Mouse (Mus musculus) embryo, embryonic 9.5 days (tissue): Measurements from ENCODE around the gene Jazf1.

Experiments used
- DNase-seq: peaks from one replicate; pipeline ENCODE4 v3.0.0-alpha.2; 2017; ENCODE audit errors: extremely low spot score

Jazf1 gene

GRCm38 (mm10) chr6:52956131-52956530, 112.3 kb downstream of the Jazf1 start:
- no peak for DNase-seq

GRCm38 (mm10) chr6:52955304-52955703, 113.1 kb downstream of the Jazf1 start:
- DNase-seq, result no peak

- no peak for DNase-seq
These were observed 113.6 kb downstream of the Jazf1 start for GRCm38 (mm10) chr6:52954861-52955260.

- no peak for DNase-seq
These were observed 114.0 kb downstream of the Jazf1 start for GRCm38 (mm10) chr6:52954441-52954840.

- DNase-seq, result no peak
These were observed 115.9 kb downstream of the Jazf1 start for GRCm38 (mm10) chr6:52952526-52952900.

GRCm38 (mm10) chr6:52951871-52952525, 116.4 kb downstream of the Jazf1 start:
- no peak for DNase-seq

GRCm38 (mm10) chr6:52950371-52950770, 118.1 kb downstream of the Jazf1 start:
- DNase-seq, result no peak

GRCm38 (mm10) chr6:52942534-52942933, 125.9 kb downstream of the Jazf1 start:
- DNase-seq, result no peak

GRCm38 (mm10) chr6:52942101-52942500, 126.3 kb downstream of the Jazf1 start:
- DNase-seq, result no peak

GRCm38 (mm10) chr6:52937916-52938315, 130.5 kb downstream of the Jazf1 start:
- DNase-seq, result no peak

GRCm38 (mm10) chr6:52936995-52937394, 131.4 kb downstream of the Jazf1 start:
- no peak for DNase-seq

- no peak for DNase-seq
These were observed 134.4 kb downstream of the Jazf1 start for GRCm38 (mm10) chr6:52934021-52934420.

GRCm38 (mm10) chr6:52932603-52933178, 135.7 kb downstream of the Jazf1 start:
- DNase-seq, result peak; percentile 8

- DNase-seq, result no peak
These were observed 139.1 kb downstream of the Jazf1 start for GRCm38 (mm10) chr6:52929358-52929757.

GRCm38 (mm10) chr6:52926947-52927346, 141.5 kb downstream of the Jazf1 start:
- DNase-seq, result no peak

- no peak for DNase-seq
These were observed 142.9 kb downstream of the Jazf1 start for GRCm38 (mm10) chr6:52925458-52926042.

- DNase-seq, result no peak
These were observed 147.2 kb downstream of the Jazf1 start for GRCm38 (mm10) chr6:52921248-52921647.

- no peak for DNase-seq
These were observed 147.7 kb downstream of the Jazf1 start for GRCm38 (mm10) chr6:52920719-52921118.

- DNase-seq, result no peak
These were observed 149.0 kb downstream of the Jazf1 start for GRCm38 (mm10) chr6:52919442-52919841.

- peak; percentile 76 for DNase-seq
These were observed 149.5 kb downstream of the Jazf1 start for GRCm38 (mm10) chr6:52918980-52919379.

GRCm38 (mm10) chr6:52917471-52917870, 151.0 kb downstream of the Jazf1 start:
- no peak for DNase-seq

GRCm38 (mm10) chr6:52916836-52917376, 151.5 kb downstream of the Jazf1 start:
- DNase-seq, result no peak

- DNase-seq, result no peak
These were observed 153.5 kb downstream of the Jazf1 start for GRCm38 (mm10) chr6:52914921-52915320.
